Mouse (Mus musculus) myocyte (in vitro differentiated cells): ENCODE measurements at regions not wholly inside any gene's neighbourhood (a gene's known extent, or its start where the extent isn't known, plus 50 kb on each side); places are given as distances from the start of the nearest gene placed in this dataset.
A peak's percentile ranks its signal among the peaks of the same experiment; 100 is the strongest.

Experiments
- H3K27me3 ChIP-seq: one replicate; pipeline ENCODE4 v1.6.1; 2011; ENCODE audit not compliant: control insufficient read depth, insufficient read depth, insufficient read length
- H3K36me3 ChIP-seq: one replicate; pipeline ENCODE4 v1.6.1; 2011; ENCODE audit not compliant: control insufficient read depth, insufficient read depth
- H3K4me2 ChIP-seq: one replicate; pipeline ENCODE4 v1.6.1; 2011; ENCODE audit warnings: low read depth, control low read depth
- H3K4me3 ChIP-seq: one replicate; pipeline ENCODE4 v1.5.1; 2011; ENCODE audit warnings: mild to moderate bottlenecking, control low read depth, moderate library complexity
- H3K79me2 ChIP-seq: one replicate; pipeline ENCODE4 v1.6.1; 2011; ENCODE audit not compliant: control insufficient read depth, insufficient read depth
- H3ac ChIP-seq: one replicate; pipeline ENCODE4 v1.6.1; 2011; ENCODE audit not compliant: control insufficient read depth, insufficient read length
- CEBPB ChIP-seq: IDR thresholded peaks from 2 replicates; pipeline ENCODE4 v1.6.1; 2011; ENCODE audit warnings: mild to moderate bottlenecking, moderate library complexity; ENCODE audit not compliant: poor library complexity, insufficient read depth, severe bottlenecking
- E2F4 ChIP-seq: IDR thresholded peaks from one replicate; pipeline ENCODE4 v1.6.1; 2011; ENCODE audit warnings: mild to moderate bottlenecking, control low read depth, moderate library complexity; ENCODE audit not compliant: insufficient read depth
- MAX ChIP-seq: IDR thresholded peaks from one replicate; pipeline ENCODE4 v1.6.1; 2011; ENCODE audit warnings: low read depth, mild to moderate bottlenecking, control low read depth
- MYOD1 ChIP-seq, 3 experiments: IDR thresholded peaks; one replicate each; pipeline ENCODE4 v1.6.1; 2011; ENCODE audit warnings: control low read depth in 2 of 3, low read depth in 2 of 3, mild to moderate bottlenecking in 2 of 3, moderate library complexity in 1 of 3; ENCODE audit not compliant: insufficient read length in 2 of 3, control insufficient read depth in 1 of 3
- MYOG ChIP-seq, 3 experiments: IDR thresholded peaks; one replicate each; pipeline ENCODE4 v1.6.1; 2011; ENCODE audit warnings: control low read depth in 2 of 3, low read depth in 2 of 3, mild to moderate bottlenecking in 2 of 3; ENCODE audit not compliant: insufficient read length in 2 of 3, control insufficient read depth in 1 of 3, insufficient read depth in 1 of 3
- POLR2A ChIP-seq: IDR thresholded peaks from one replicate; pipeline ENCODE4 v1.6.1; 2011; ENCODE audit warnings: low read depth, mild to moderate bottlenecking, control low read depth, moderate library complexity; ENCODE audit not compliant: insufficient read length
- POLR2AphosphoS2 ChIP-seq: IDR thresholded peaks from one replicate; pipeline ENCODE4 v1.6.1; 2011; ENCODE audit warnings: low read depth, control low read depth; ENCODE audit not compliant: insufficient read length
- REST ChIP-seq: IDR thresholded peaks from one replicate; pipeline ENCODE4 v1.6.1; 2011; ENCODE audit warnings: mild to moderate bottlenecking, control low read depth, moderate library complexity; ENCODE audit not compliant: insufficient read depth, insufficient read length
- SRF ChIP-seq: IDR thresholded peaks from one replicate; pipeline ENCODE4 v1.6.1; 2011; ENCODE audit warnings: low read depth; ENCODE audit not compliant: control insufficient read depth, insufficient read length
- TCF12 ChIP-seq: IDR thresholded peaks from one replicate; pipeline ENCODE4 v1.6.1; 2011; ENCODE audit warnings: mild to moderate bottlenecking, control low read depth; ENCODE audit not compliant: poor library complexity, insufficient read depth, severe bottlenecking
- TCF3 ChIP-seq: IDR thresholded peaks from one replicate; pipeline ENCODE4 v1.6.1; 2011; ENCODE audit warnings: low read depth, control low read depth; ENCODE audit not compliant: insufficient read length
- USF1 ChIP-seq: IDR thresholded peaks from one replicate; pipeline ENCODE4 v1.6.1; 2011; ENCODE audit warnings: low read depth, mild to moderate bottlenecking, control low read depth, moderate library complexity

- Histone ChIP-seq H3K4me2 (peak overlapping the region; percentile 0), H3K4me3 (no peak overlapping the region), H3K27me3 (no peaks in the 10 kb centered on the region), H3K79me2 (no peaks in the 10 kb centered on the region), H3K36me3 (no peaks in the 10 kb centered on the region), H3ac (no peak overlapping the region)
- TF ChIP-seq MYOG (IDR thresholded peaks at IDR 0.05; ENCODE audit: control insufficient read depth in 1 of 3, insufficient read depth in 1 of 3, insufficient read length in 2 of 3, low read depth in 2 of 3) (peak in 1 of 3 experiments; percentile 11), MAX (no peak)
These were observed 129.0 kb downstream of the Hmg20a start for GRCm38 (mm10) chr9:56547291-56547977.

DNA sequence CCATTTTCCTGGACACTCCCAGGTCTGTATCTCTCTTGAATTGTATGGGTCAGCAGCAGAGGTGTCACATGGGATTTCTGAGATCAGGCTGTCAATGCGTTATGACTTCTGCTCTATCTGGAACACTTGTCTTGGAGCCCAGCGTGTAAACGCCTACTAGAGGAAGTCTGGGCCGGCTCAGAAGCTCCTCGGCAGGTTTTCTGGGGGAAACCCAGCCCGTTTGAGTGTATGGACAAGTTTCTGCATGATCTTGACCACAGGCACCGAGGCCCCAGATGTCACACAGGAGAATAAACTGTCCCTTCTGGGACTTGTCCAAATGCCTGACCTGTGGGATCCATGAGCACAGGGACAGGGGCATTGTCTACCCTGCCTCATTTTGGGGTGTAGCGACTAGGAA, 131.4 kb downstream of the Hmg20a start:
- TF ChIP-seq MYOD1 (IDR thresholded peaks at IDR 0.05; ENCODE audit: control insufficient read depth in 1 of 3, insufficient read length in 2 of 3, low read depth in 2 of 3) (no peak), MAX (no peak), E2F4 (no peak), REST (no peak), POLR2AphosphoS2 (no peak), TCF12 (no peak), SRF (no peak), MYOG (IDR thresholded peaks at IDR 0.05; ENCODE audit: control insufficient read depth in 1 of 3, insufficient read depth in 1 of 3, insufficient read length in 2 of 3, low read depth in 2 of 3) (no peak), CEBPB (no peak), POLR2A (no peak), TCF3 (no peak), USF1 (no peak)
- Histone ChIP-seq H3K79me2 (no peaks in the 10 kb centered on the region), H3K27me3 (no peaks in the 10 kb centered on the region), H3K36me3 (no peaks in the 10 kb centered on the region), H3ac (no peak overlapping the region), H3K4me3 (no peak overlapping the region), H3K4me2 (no peak overlapping the region)

DNA sequence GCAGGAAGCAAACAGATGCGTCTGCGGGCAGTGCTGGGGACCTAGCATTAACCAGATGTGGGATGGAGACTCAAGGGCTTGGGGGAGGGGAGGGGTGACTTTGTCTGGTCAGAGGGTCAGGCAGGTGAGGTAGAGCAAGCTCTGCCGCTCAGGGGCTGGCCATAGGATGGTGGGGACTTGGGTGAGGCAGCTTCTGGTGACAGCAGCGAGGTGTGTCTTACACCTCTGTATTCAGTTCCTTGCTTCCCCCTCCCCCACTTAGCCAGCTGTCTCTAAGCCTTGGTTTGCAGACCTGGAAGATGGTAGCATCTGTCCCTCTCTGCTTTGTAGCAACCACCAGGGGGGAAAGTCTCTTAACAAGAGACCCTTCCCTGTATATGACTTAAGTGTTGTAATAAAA, 131.8 kb downstream of the Hmg20a start:
- TF ChIP-seq TCF12 (no peak), E2F4 (no peak), POLR2AphosphoS2 (no peak), CEBPB (no peak), POLR2A (no peak), MYOD1 (IDR thresholded peaks at IDR 0.05; ENCODE audit: control insufficient read depth in 1 of 3, insufficient read length in 2 of 3, low read depth in 2 of 3) (no peak), REST (no peak), TCF3 (no peak), MYOG (IDR thresholded peaks at IDR 0.05; ENCODE audit: control insufficient read depth in 1 of 3, insufficient read depth in 1 of 3, insufficient read length in 2 of 3, low read depth in 2 of 3) (no peak), MAX (no peak), SRF (no peak), USF1 (no peak)
- H3ac ChIP-seq, result no peak overlapping the region
- no peak overlapping the region for H3K4me2 ChIP-seq
- no peaks in the 10 kb centered on the region for H3K36me3 ChIP-seq
- H3K4me3 ChIP-seq, result no peak overlapping the region
- no peaks in the 10 kb centered on the region for H3K79me2 ChIP-seq
- no peaks in the 10 kb centered on the region for H3K27me3 ChIP-seq

- TF ChIP-seq E2F4, result no peak
- no peak for TF ChIP-seq MYOG (IDR thresholded peaks at IDR 0.05; ENCODE audit: control insufficient read depth in 1 of 3, insufficient read depth in 1 of 3, insufficient read length in 2 of 3, low read depth in 2 of 3)
- TF ChIP-seq SRF, result no peak
- TF ChIP-seq TCF12, result no peak
- TF ChIP-seq MAX, result no peak
- Histone ChIP-seq H3K79me2 (no peaks in the 10 kb centered on the region), H3ac (no peak overlapping the region)
These were observed 133.2 kb downstream of the Hmg20a start for GRCm38 (mm10) chr9:56551376-56552186.

DNA sequence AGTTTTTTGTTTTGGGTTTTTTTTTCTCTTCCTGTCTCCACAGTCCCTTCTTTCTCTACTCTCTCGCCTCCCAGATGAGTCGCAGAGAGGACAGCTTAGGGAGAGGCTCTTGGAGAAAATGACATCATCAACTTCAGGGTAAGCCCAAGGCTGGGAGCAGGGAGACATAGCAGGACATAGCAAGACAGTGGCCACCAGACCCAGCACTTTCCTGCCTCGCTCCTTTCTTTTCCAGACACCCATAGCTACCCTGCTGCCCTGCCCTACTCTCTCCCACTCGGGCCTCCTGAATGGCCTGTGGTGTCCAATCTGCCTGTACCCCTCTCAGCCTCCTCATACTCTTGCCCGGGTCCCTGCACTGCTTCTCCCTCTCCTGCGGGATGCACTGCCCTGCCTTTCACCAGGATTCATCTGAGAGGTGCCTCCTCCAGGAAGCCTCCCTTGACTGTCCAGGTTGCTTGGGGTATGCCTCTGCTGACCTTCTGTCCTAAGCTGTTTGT, 133.8 kb downstream of the Hmg20a start:
- H3K27me3 ChIP-seq, result no peaks in the 10 kb centered on the region
- H3K4me2 ChIP-seq, result peak overlapping the region; percentile 51
- no peak overlapping the region for H3K4me3 ChIP-seq
- TF ChIP-seq TCF12 (no peak), SRF (no peak), E2F4 (no peak), MAX (no peak), TCF3 (no peak), POLR2A (no peak), MYOD1 (IDR thresholded peaks at IDR 0.05; ENCODE audit: control insufficient read depth in 1 of 3, insufficient read length in 2 of 3, low read depth in 2 of 3) (no peak)
- H3K79me2 ChIP-seq, result no peaks in the 10 kb centered on the region
- H3K36me3 ChIP-seq, result no peaks in the 10 kb centered on the region
- H3ac ChIP-seq, result no peak overlapping the region

More at GRCm38 (mm10) chr9:56551376-56552186, 133.2 kb downstream of the Hmg20a start:
- H3K36me3 ChIP-seq, result no peaks in the 10 kb centered on the region
- H3K27me3 ChIP-seq, result no peaks in the 10 kb centered on the region
- peak overlapping the region; percentile 51 for H3K4me2 ChIP-seq
- no peak overlapping the region for H3K4me3 ChIP-seq
